Mouse (Mus musculus): ENCODE measurements at regions not wholly inside any gene's neighbourhood (a gene's known extent, or its start where the extent isn't known, plus 50 kb on each side); places are given as distances from the start of the nearest gene placed in this dataset.
A peak's percentile ranks its signal among the peaks of the same experiment; 100 is the strongest.

DNA sequence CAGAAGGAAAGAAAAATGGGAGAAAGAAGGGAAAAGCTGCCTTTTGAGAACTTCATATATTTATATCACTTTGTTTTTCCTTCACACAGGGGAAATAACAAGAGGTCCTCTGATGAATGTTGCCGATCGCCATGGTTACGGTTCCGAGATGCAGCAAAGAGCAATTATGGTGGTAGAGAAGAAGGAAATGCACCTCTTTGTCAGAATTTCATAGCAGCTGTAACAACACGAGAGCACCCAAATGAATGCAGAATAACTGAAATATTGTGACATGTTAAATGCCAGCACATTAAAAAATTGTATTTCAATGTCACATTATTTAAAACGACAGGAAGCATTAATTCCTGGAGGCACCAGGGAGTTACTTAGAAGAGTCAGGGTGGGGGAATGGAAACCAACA lies 279.4 kb downstream of the Mctp2 start:
- no peak for DNase-seq (ENCODE audit: low spot score in 2 of 2)

DNA sequence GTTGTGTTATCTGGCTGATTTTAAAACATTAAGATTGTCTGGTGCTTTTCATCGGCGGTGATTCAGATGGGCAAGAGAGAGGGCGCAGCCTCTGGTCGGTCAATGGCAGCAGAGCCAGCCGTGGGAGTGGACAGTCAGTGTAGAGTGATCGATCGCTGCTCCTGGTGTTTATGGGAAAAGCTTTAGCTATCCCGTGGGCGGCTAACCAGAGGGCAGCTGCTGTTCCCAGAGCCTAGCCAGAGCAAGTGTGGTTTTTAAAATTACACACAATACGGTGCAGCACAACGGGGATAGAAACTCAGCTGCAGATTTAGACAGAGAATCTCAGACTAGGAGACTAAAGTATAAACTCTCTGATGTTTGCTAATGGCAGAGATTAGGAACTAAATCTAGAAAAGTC lies 297.3 kb downstream of the Mctp2 start:
- no peak for DNase-seq (ENCODE audit: low spot score in 2 of 2)

DNA sequence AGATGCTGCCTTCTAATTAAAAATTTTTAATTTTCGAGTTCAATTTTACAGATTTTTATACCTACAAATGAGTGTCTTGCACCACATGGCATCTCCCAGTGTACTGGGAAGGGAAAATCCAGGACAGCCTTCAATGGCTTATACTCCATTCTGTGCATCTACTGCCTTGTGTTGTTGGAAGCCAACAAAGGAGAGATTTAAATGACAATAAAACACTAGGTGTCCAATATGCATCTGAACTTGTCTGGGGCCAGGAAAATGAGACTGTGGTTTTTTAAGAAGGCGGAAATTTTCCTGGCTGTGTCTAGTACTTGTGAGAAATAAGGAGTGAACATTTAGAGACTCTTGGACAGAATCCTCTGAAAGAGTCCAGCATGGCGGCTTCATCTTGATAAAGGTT lies 302.1 kb downstream of the Mctp2 start:
- no peak for DNase-seq (ENCODE audit: low spot score in 2 of 2)

DNA sequence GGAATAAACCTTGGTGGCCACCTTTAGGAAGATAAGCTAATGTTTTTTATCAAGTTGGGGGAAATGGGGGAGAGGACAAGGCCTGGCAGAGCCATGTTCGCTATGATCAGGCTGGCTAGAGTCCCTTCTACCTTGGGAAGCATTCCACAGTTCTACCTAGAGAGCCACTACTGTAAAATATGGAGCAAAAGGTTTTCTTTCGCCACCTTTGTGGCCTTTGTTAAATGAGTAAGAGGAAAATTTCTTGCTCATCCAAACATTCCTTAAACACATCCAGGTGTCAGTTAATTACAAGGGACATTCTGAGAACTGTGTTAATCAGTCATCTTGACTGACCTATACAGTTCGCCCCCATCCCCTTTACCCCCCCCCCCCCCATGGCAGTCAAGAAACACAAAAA lies 313.9 kb downstream of the Mctp2 start:
- no peak for DNase-seq (ENCODE audit: low spot score in 2 of 2)

DNA sequence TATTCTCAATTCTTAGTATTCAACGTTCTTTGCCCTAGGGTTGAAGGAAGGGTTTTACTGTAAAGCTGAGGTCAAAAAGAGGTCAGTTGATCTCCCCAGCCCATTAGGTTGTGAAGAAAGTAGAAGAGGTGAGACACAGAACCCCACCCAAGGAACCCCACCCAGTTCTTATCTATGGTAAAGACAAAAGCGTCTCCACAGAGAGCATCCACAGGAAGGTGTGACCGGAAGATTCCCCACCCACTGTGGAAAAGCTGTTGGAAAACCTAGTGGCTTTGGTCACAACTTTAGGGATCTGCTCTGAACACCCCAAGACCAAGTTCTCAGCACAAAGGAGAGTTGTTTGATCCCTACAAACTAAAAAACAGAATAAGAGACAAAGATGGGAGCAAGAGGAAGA lies 314.6 kb downstream of the Mctp2 start:
- no peak for DNase-seq (ENCODE audit: low spot score in 2 of 2)

DNA sequence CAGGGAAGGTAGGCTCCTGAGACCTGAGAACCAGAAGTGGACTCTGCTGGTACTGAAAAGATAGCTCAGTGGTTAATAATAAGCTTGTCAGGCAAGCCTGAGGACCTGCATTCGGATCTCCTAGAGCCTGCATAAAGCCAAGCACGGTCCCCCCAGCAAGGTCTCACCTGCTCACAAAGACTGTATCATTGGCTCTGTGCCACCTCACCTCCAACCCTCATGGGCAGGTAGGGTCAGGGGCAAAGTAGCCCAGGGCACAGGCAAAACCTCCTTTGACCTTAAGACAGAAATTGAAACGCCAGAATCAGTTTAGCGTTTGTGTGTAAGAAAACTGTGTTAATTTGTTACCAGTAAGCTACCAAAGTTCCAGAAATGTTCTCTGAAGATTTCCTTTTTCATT lies 315.2 kb downstream of the Mctp2 start:
- no peak for DNase-seq (ENCODE audit: low spot score in 2 of 2)

DNA sequence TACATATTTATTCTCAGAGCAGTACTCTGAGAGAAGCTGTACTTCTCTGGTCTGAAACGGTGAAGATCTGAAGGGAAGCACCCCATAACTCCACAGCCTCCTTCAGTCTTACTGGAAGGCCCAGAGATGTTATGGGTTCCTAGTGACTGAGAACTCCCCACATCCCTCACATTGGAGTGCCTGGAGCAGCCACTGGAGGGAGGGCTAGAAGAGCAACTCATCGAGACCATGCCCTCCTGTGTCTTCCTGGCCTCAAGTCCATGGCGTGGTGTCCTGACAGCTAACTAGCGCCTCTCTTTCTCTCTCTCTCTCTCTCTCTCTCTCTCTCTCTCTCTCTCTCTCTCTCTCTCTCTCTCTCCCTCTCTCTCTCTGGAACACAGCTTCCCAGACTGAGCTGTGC lies 340.4 kb downstream of the Mctp2 start:
- DNase-seq (ENCODE audit: low spot score in 2 of 2) = no peak

DNA sequence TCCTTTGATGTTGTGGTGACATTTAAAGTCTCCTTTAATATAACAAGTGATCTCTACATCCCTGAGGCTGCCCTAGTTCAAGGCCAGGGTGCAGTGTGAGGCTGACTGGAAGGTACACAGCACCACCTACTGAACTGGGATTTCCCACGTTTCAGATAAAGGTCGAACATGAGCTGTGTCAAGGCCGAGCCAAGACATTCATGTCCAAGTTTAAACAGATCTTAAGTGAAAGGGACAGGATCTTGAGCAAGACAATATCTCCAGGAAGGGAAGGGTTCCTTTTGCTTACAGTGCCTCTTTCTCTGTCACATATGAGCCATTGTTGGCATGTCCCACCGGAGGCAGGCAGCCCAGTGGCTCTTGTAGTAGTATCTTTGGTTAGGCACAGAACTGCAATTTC lies 343.0 kb downstream of the Mctp2 start:
- no peak for DNase-seq (ENCODE audit: low spot score in 2 of 2)

DNA sequence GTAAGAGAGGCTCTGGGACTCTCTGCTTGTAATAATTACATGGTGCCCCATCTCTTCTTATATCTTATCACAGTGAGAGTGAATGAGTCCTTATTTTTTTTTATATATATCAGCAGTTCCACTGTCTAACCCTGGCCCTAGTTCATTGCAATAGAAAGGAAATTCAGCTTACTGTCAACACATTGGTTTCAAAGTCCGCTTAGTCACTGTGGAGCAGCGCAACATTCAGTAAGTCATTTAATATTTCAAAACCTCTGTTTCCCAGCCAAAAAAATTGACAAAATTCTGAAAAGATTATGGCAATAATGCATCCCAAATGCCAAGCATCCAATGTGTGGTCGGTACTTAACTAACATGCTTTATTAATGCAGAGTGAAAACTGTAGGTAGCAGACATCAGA lies 343.6 kb downstream of the Mctp2 start:
- DNase-seq (ENCODE audit: low spot score in 2 of 2) = no peak

DNA sequence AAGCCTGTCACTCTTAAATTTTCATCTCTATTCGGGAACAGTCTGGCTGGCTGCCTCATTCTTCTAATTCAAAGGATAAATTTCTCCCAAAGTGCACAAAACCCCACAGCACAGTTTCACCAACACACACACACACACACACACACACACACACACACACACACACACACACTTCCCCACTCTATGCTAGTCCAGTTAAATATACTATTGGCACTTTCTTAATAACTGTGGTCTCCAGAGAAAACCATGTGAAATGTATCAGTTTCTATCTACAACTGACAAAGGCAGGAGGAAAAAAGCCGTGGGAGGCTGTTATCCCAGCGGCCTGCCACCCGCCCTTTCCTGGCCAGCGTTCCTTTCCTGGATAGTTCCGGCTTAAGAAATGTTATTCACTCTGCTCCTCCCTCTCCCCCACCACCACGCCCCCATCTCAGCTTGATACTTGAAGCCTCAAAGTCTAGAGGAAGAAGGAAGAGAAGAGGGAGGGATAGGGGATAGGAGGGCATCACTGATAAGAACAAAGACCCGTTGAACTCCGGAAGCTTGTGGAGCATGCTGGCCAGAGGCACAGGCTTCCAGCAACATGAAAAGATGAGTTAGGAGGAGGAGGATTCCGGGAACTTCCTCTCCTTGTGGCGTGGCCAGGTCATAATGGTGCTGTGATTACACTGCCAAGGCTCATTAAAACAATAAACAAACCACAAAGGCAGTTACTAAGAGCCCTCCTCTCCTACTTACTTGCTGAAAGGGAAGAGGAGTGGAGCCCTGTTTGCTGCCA lies 345.8 kb downstream of the Mctp2 start:
- DNase-seq (ENCODE audit: low spot score in 2 of 2) = peak; percentile 16 to 25

DNA sequence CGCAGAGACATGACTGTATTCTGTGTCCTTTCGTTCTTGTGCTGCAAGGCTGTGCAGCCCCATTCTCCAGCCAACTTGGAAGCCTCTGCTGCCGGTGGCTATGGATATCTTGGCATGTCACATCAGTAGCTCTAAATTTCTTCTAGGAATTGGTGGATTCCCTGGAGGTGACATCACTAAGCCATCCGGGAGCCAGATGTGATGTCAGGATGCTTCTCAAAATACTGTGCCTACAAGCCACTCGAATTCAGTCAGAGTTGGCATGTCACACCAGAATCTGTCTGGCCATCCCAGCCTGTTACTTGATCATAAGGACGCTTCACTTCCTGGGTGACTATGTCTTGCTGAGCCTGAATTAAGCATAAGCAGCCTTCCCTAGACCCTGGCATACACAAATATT lies 359.9 kb downstream of the Mctp2 start:
- DNase-seq (ENCODE audit: low spot score in 2 of 2) = no peak

DNA sequence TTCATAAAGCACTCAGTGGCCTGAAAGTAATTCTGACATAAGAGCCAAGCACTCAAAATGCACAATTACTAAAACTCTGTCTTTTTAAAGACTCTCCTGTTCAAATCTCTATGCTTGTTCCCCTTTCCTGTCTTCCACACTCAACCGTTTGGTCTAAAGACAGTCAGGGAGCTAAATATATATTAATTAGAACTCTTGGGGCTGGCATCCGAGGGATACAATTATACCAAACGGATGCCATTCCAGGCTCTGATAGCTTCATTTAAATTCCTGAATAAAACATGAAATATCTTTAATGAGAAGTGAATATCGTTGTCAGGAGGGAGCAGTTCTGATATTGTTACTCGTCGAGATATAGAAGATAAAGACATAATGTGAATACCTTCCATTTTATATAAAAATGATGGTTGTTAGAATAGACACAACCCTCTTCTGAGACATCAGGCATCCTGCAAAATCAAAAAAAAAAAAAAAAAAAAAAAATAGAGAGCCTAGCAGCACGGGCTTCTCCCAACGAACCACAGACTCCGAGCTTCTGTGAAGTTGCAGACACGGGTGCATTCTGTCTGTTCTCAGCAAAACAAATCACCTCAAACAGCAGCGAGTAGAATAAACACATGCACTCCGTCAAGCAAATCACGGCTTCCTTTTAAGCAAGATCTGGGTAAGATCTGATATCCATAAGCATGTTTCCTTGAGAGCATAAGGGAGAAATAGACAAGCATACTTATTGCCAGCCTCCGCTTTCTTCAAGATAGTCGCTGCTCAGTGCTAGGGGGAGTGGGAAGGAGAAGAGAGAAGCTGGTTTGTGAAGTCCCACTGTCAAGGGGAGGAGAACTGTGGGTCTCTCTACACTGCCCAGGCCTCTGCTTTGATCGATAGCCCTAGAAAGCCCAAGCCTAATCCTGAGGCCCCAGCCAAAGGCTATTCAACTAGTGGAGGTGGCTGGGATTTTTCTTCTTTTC lies 363.0 kb downstream of the Mctp2 start:
- no peak for DNase-seq (ENCODE audit: low spot score in 2 of 2)

DNA sequence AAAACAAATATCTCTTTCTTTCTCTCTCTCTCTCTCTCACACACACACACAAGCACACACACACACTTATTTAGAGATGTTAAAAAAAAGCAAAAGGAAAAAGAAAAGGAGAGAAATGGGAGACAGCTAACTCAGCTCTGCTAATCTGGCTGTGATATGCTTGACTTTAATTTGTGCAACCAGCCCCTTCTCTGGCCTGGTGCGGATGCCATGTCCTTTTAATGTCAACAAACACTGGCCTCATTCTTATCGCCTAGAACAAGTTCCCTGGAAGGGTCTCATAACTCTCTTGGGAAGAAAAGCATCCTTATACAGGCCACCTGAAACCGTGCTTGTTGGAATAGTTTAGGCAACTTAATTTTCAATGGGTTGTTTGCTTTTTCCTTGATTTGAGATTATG lies 368.7 kb downstream of the Mctp2 start:
- no peak for DNase-seq (ENCODE audit: low spot score in 2 of 2)

DNA sequence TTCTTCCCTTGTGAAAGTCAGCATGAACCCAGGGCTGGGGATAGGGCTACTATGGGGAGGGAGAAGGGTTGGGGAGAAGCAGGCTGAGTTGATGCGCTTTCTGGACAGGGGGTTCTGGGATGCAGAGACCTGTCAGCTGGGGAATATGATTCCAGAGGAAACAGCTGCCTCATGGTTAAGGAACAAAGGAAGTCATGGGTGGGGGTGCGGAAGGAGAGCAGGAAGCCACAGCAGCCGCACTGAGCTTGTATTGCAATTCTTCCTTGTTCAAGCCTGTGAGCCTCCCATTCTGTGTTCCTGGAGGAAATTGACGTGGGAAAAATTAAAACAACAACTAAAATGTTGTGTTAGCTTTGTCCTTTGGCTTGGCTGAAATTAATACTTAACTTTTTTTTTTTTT lies 369.7 kb downstream of the Mctp2 start:
- no peak for DNase-seq (ENCODE audit: low spot score in 2 of 2)

All from layer of hippocampus, postnatal 10 days (tissue).